Mouse (Mus musculus) neural tube, embryonic 12.5 days (tissue): ENCODE measurements around the gene Htatip2. TPM values are rescaled to one million over a fixed set of nuclear protein-coding genes. Genes with fewer than 3 reads are reported as not detected.

Source experiments
- ATAC-seq: fragments of 200-750 bp; cut with Nextera tagmentation; 2 replicates; pipeline ENCODE4 v1.8.0; 2017; ENCODE audit warnings: low read depth, mild to moderate bottlenecking, moderate TSS enrichment, moderate library complexity; ENCODE audit not compliant: low FRiP score
- H3K27ac ChIP-seq: fragments of 300-500 bp; sonication (generic); 2 replicates; pipeline ENCODE4 v1.5.1; 2016
- H3K27me3 ChIP-seq: fragments of 300-500 bp; sonication (generic); replicated peaks from 2 replicates; pipeline ENCODE4 v1.6.1; 2016; ENCODE audit warnings: mild to moderate bottlenecking
- H3K36me3 ChIP-seq: fragments of 300-500 bp; sonication (generic); 2 replicates; pipeline ENCODE4 v1.6.1; 2016; ENCODE audit warnings: mild to moderate bottlenecking
- H3K4me1 ChIP-seq: fragments of 300-500 bp; sonication (generic); 2 replicates; pipeline ENCODE4 v1.6.1; 2016
- H3K4me2 ChIP-seq: fragments of 300-500 bp; sonication (generic); replicated peaks from 2 replicates; pipeline ENCODE4 v1.6.1; 2016; ENCODE audit warnings: mild to moderate bottlenecking
- H3K4me3 ChIP-seq: fragments of 300-500 bp; sonication (generic); 2 replicates; pipeline ENCODE4 v1.5.1; 2016
- H3K9ac ChIP-seq: fragments of 300-500 bp; sonication (generic); 2 replicates; pipeline ENCODE4 v1.6.1; 2016; ENCODE audit warnings: mild to moderate bottlenecking
- H3K9me3 ChIP-seq: fragments of 300-500 bp; sonication (generic); 2 replicates; pipeline ENCODE4 v1.6.1; 2016; ENCODE audit warnings: mild to moderate bottlenecking
- WGBS: fragments of 180-500 bp; shearing (Covaris S2); methylation state at CpG from one replicate; pipeline ENCODE4 v1.1.7; 2016; 5-methylcytosine and 5-hydroxymethylcytosine counted together
- polyA plus RNA-seq: library from polyadenylated mRNA; unstranded; fragments of >200 nt; fragmentation: Nextera tagmentation; extraction: Ambion mirVana; gene quantifications from 2 replicates; pipeline ENCODE4 v1.2.1, GENCODE M21; 2016

Htatip2 gene
- polyA plus RNA-seq, 1 experiment from 2014 or later = 4.9 TPM

DNA sequence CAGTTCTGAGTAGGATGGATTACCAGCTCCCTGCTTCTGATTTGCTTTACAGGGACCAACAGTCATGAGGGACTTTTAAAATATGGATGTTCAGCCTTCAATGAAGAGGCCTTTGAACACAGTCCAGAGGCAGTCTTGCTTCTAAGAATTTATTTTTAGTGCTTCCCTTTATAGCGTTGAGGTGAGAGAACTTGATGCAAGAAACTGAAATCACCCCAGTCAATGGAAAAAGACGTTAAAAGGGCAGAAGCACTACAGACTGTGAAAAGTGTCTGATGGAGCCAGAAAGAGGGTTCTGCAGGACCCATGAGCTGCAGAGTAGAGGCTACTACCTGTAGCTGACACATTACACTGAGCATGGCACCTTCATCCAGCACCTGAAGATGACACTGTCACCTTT, 63.1 kb downstream of the Htatip2 start:
- no peak overlapping the region for H3K4me3 ChIP-seq
- H3K9me3 ChIP-seq = no peaks in the 10 kb centered on the region
- no peak overlapping the region for H3K4me2 ChIP-seq
- H3K4me1 ChIP-seq = no peaks in the 10 kb centered on the region; the same call in 1 of the 2 replicates
- no peak overlapping the region for H3K9ac ChIP-seq
- 85% methylated on average over 2 of the region's 2 CpGs for WGBS
- H3K36me3 ChIP-seq = peaks cover 9% of the 10 kb centered on the region; the same call in 1 of the 2 replicates
- no peak overlapping the region for H3K27ac ChIP-seq
- ATAC-seq = no peak
- no peaks in the 10 kb centered on the region for H3K27me3 ChIP-seq

Other genes starting within 250 kb of the Htatip2 start
- 13.1 and 16.9 TPM in 2 replicates for gene Dbx1, start 122.3 kb upstream of the Htatip2 start, polyA plus RNA-seq
- 52.4 and 54.5 TPM in 2 replicates for gene Prmt3, start 19.2 kb downstream of the Htatip2 start, polyA plus RNA-seq
- gene Slc6a5, start 151.0 kb downstream of the Htatip2 start, polyA plus RNA-seq = 13.5 and 14.5 TPM in 2 replicates
- 10.3 and 10.7 TPM in 2 replicates for gene Nell1, start 215.7 kb downstream of the Htatip2 start, polyA plus RNA-seq